Mouse (Mus musculus): ENCODE results near the gene Cytip.

The Cytip gene

GRCm38 (mm10) chr2:58107046-58107445 lies 88.3 kb downstream of the Cytip start:
- no peak for DNase-seq (ENCODE audit: low spot score)

GRCm38 (mm10) chr2:58094818-58095217 lies 100.5 kb downstream of the Cytip start:
- no peak for DNase-seq (ENCODE audit: low spot score)

- no peak for DNase-seq (ENCODE audit: low spot score)
These were observed 108.9 kb downstream of the Cytip start for GRCm38 (mm10) chr2:58086420-58086819.

GRCm38 (mm10) chr2:58079849-58080248 lies 115.5 kb downstream of the Cytip start:
- no peak for DNase-seq (ENCODE audit: low spot score)
